Mouse (Mus musculus) adrenal gland, postnatal 25 days (tissue): ENCODE data around the gene Cpt1a. TPM values are rescaled to one million over a fixed set of nuclear protein-coding genes. Genes with fewer than 3 reads are reported as not detected.

Source experiments
- DNase-seq: peaks from one replicate; pipeline ENCODE4 v3.0.0; 2021; ENCODE audit warnings: mixed read lengths
- long read RNA-seq: library from polyadenylated mRNA; stranded (forward); transcript quantifications from one replicate; pipeline ENCODE4 v2.0.0, GENCODE M21; 2021
- total RNA-seq: library from RNA; stranded (reverse); gene quantifications from 2 replicates; pipeline ENCODE4 v1.2.3, GENCODE M21; 2021

Gene Cpt1a
- 392 and 423 TPM in 2 replicates for total RNA-seq
- long read RNA-seq, full-length matches to known transcripts, result 87 of 176 reads
- long read RNA-seq, partial matches to known transcripts, result 62 of 176 reads
- long read RNA-seq, other reads (novel, unspliced or antisense), result 27 of 176 reads

- peak; percentile 62 for DNase-seq
These were observed at the start of gene Cpt1a for GRCm38 (mm10) chr19:3322261-3322969. Cpt1a (plus strand) TSS chr19:3322334.

- DNase-seq, result no peak
These were observed 48.8 kb upstream of the Cpt1a start for GRCm38 (mm10) chr19:3273331-3273730.

GRCm38 (mm10) chr19:3275744-3276365 is 46.3 kb upstream of the Cpt1a start:
- no peak for DNase-seq

- DNase-seq, result no peak
These were observed 40.2 kb upstream of the Cpt1a start for GRCm38 (mm10) chr19:3281886-3282285.

- peak; percentile 85 for DNase-seq
These were observed 39.3 kb upstream of the Cpt1a start, which contains the start of the genes Mrpl21 and Ighmbp2 for GRCm38 (mm10) chr19:3282572-3283467. Mrpl21 (plus strand) TSS chr19:3282901. Ighmbp2 (minus strand) TSS chr19:3283017.

- DNase-seq, result peak; percentile 19
These were observed 33.1 kb upstream of the Cpt1a start for GRCm38 (mm10) chr19:3289006-3289405.

- DNase-seq, result peak; percentile 60
These were observed 30.1 kb upstream of the Cpt1a start for GRCm38 (mm10) chr19:3292028-3292427.

- no peak for DNase-seq
These were observed 29.1 kb upstream of the Cpt1a start for GRCm38 (mm10) chr19:3292993-3293392.

GRCm38 (mm10) chr19:3295245-3295644 is 26.9 kb upstream of the Cpt1a start:
- DNase-seq, result no peak

GRCm38 (mm10) chr19:3297034-3297433 is 25.1 kb upstream of the Cpt1a start:
- no peak for DNase-seq

GRCm38 (mm10) chr19:3297775-3298174 is 24.4 kb upstream of the Cpt1a start:
- DNase-seq, result no peak

GRCm38 (mm10) chr19:3304017-3304416 is 18.1 kb upstream of the Cpt1a start:
- no peak for DNase-seq

GRCm38 (mm10) chr19:3307175-3307949 is 14.8 kb upstream of the Cpt1a start:
- DNase-seq, result no peak

- DNase-seq, result no peak
These were observed 2.8 kb upstream of the Cpt1a start for GRCm38 (mm10) chr19:3319341-3319740.

GRCm38 (mm10) chr19:3320086-3320485 is 2.0 kb upstream of the Cpt1a start:
- no peak for DNase-seq

- DNase-seq, result no peak
These were observed 1.3 kb upstream of the Cpt1a start for GRCm38 (mm10) chr19:3320801-3321200.

- DNase-seq, result peak; percentile 85
These were observed 517 bp upstream of the Cpt1a start for GRCm38 (mm10) chr19:3321617-3322016.

GRCm38 (mm10) chr19:3323201-3323621 is 1.1 kb downstream of the Cpt1a start:
- DNase-seq, result peak; percentile 95

GRCm38 (mm10) chr19:3323753-3324270 is 1.7 kb downstream of the Cpt1a start:
- DNase-seq, result peak; percentile 92

- peak; percentile 51 for DNase-seq
These were observed 2.2 kb downstream of the Cpt1a start for GRCm38 (mm10) chr19:3324271-3324811.
